Mouse (Mus musculus) bone marrow, adult 2 months (tissue): Measurements from ENCODE around the gene Adipor1.

ENCODE experiments used
- CTCF ChIP-seq: fragments of 200-500 bp; IDR thresholded peaks from 2 replicates; pipeline ENCODE4 v1.5.1; 2011; ENCODE audit warnings: low read length, control low read depth; ENCODE audit not compliant: control insufficient read depth, insufficient read depth
- POLR2A ChIP-seq: fragments of 200-500 bp; IDR thresholded peaks from 2 replicates; pipeline ENCODE4 v1.6.1; 2011; ENCODE audit warnings: low read depth, mild to moderate bottlenecking, control low read depth, low read length, borderline replicate concordance; ENCODE audit not compliant: control insufficient read depth

GRCm38 (mm10) chr1:134456060-134456459, 40.9 kb downstream of the Adipor1 start:
- no peak for TF ChIP-seq CTCF
- TF ChIP-seq POLR2A, result no peak
